Mouse (Mus musculus) ES-E14 (cell line): ENCODE measurements at regions not wholly inside any gene's neighbourhood (a gene's known extent, or its start where the extent isn't known, plus 50 kb on each side); places are given as distances from the start of the nearest gene placed in this dataset.

Experiments used
- CHD2 ChIP-seq: IDR thresholded peaks from 2 replicates; pipeline ENCODE4 v1.6.1; 2014; ENCODE audit warnings: mild to moderate bottlenecking, low read depth, low read length, inconsistent platforms
- HCFC1 ChIP-seq: IDR thresholded peaks from 2 replicates; pipeline ENCODE4 v1.6.1; 2012; ENCODE audit warnings: low read length, inconsistent platforms, borderline replicate concordance; ENCODE audit not compliant: insufficient read depth
- MAFK ChIP-seq: IDR thresholded peaks from 2 replicates; pipeline ENCODE4 v1.6.1; 2014; ENCODE audit warnings: mild to moderate bottlenecking, low read depth, low read length, inconsistent platforms; ENCODE audit not compliant: insufficient read depth
- ZC3H11A ChIP-seq: IDR thresholded peaks from 2 replicates; pipeline ENCODE4 v1.6.1; 2012; ENCODE audit warnings: low read depth, mild to moderate bottlenecking, inconsistent platforms, low read length, borderline replicate concordance
- ZNF384 ChIP-seq: IDR thresholded peaks from 2 replicates; pipeline ENCODE4 v1.6.1; 2012; ENCODE audit warnings: low read depth, low read length, inconsistent platforms

DNA sequence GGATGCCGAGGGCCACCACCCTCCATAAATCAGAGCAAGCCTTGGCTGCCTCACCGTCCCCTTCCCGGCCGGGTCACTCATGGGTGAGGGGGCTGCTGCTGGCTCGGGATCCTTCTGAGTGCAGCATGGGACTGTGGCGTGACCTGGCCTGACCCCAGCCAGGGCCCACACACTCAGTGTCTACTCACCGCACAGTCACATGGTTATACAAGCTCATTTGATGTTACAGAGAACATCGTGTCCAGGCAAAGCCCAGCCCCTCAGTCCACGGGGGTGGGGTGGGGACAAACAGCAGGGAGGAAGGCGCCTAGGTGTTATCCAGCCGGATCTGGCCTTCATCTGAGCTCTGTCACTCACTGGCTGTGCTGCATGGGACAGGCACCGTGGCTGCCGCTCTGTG, 195.9 kb upstream of the Dio3 start:
- no peak for TF ChIP-seq ZNF384
- no peak for TF ChIP-seq MAFK
- no peak for TF ChIP-seq HCFC1
- TF ChIP-seq ZC3H11A = no peak
- no peak for TF ChIP-seq CHD2
